Mouse (Mus musculus): Measurements from ENCODE around the gene Myo1e. TPM values are rescaled to one million over a fixed set of nuclear protein-coding genes. Genes with fewer than 3 reads are reported as not detected.

The Myo1e gene
- 15.2 and 16.2 TPM in 2 replicates for polyA plus RNA-seq (2015; fragmentation: Nextera tagmentation; extraction: Ambion mirVana)

GRCm38 (mm10) chr9:70207151-70207831 is at the start of gene Myo1e:
Myo1e (plus strand) TSS chr9:70207350.
- peak within 1 kb of the TSS; percentile 76 for H3K27ac ChIP-seq (ENCODE audit: low read depth, low read length)
- no peak for TF ChIP-seq CTCF (IDR thresholded peaks at IDR 0.05; ENCODE audit: low read depth)
- H3K4me2 ChIP-seq (replicated peaks; ENCODE audit: low read depth), result peak within 1 kb of the TSS; percentile 91
- H3K9ac ChIP-seq (ENCODE audit: low read depth, low read length), result peak within 1 kb of the TSS; percentile 70
- no peaks in the 10 kb centered on the region for H3K9me3 ChIP-seq (ENCODE audit: control insufficient read depth)
- no peaks in the 10 kb centered on the region; the same call in 1 of the 2 replicates for H3K36me3 ChIP-seq (ENCODE audit: control insufficient read depth, insufficient read depth)
- H3K27me3 ChIP-seq (replicated peaks; ENCODE audit: control insufficient read depth, insufficient read depth, low read length), result no peaks in the 10 kb centered on the region
- under 1% methylated on average over 43 of the region's 43 CpGs for WGBS
- ATAC-seq, result peak; percentile 83
- peaks cover 6% of the 10 kb centered on the region; the same call in 1 of the 2 replicates for H3K4me1 ChIP-seq (replicated peaks; ENCODE audit: control insufficient read depth, insufficient read depth, low read length)
- peak within 1 kb of the TSS; percentile 68 for H3K4me3 ChIP-seq (ENCODE audit: low read depth, low read length)

GRCm38 (mm10) chr9:70160071-70160470 is 47.1 kb upstream of the Myo1e start:
- H3K27ac ChIP-seq (ENCODE audit: low read depth, low read length), result no peak overlapping the region
- no peaks in the 10 kb centered on the region for H3K9me3 ChIP-seq (ENCODE audit: control insufficient read depth)
- no peaks in the 10 kb centered on the region for H3K36me3 ChIP-seq (ENCODE audit: control insufficient read depth, insufficient read depth)
- H3K9ac ChIP-seq (ENCODE audit: low read depth, low read length), result no peak overlapping the region
- H3K4me3 ChIP-seq (ENCODE audit: low read depth, low read length), result no peak overlapping the region
- H3K27me3 ChIP-seq (replicated peaks; ENCODE audit: control insufficient read depth, insufficient read depth, low read length), result no peaks in the 10 kb centered on the region
- TF ChIP-seq CTCF (IDR thresholded peaks at IDR 0.05; ENCODE audit: low read depth), result no peak
- no peak overlapping the region for H3K4me2 ChIP-seq (replicated peaks; ENCODE audit: low read depth)
- H3K4me1 ChIP-seq (replicated peaks; ENCODE audit: control insufficient read depth, insufficient read depth, low read length), result no peaks in the 10 kb centered on the region
- WGBS, result 68% methylated on average over 10 of the region's 10 CpGs
- no peak for ATAC-seq

- ATAC-seq, result no peak
- TF ChIP-seq CTCF (IDR thresholded peaks at IDR 0.05; ENCODE audit: low read depth), result peak; percentile 62
- Histone ChIP-seq H3K4me3 (ENCODE audit: low read depth, low read length) (no peak overlapping the region), H3K9me3 (ENCODE audit: control insufficient read depth) (no peaks in the 10 kb centered on the region), H3K27ac (ENCODE audit: low read depth, low read length) (no peak overlapping the region), H3K4me2 (replicated peaks; ENCODE audit: low read depth) (no peak overlapping the region), H3K27me3 (replicated peaks; ENCODE audit: control insufficient read depth, insufficient read depth, low read length) (no peaks in the 10 kb centered on the region), H3K36me3 (ENCODE audit: control insufficient read depth, insufficient read depth) (no peaks in the 10 kb centered on the region), H3K9ac (ENCODE audit: low read depth, low read length) (no peak overlapping the region), H3K4me1 (replicated peaks; ENCODE audit: control insufficient read depth, insufficient read depth, low read length) (no peaks in the 10 kb centered on the region)
- WGBS, result 78% methylated on average over 7 of the region's 7 CpGs
Observed at GRCm38 (mm10) chr9:70168973-70169372, 38.2 kb upstream of the Myo1e start.

- Histone ChIP-seq H3K9me3 (ENCODE audit: control insufficient read depth) (no peaks in the 10 kb centered on the region), H3K9ac (ENCODE audit: low read depth, low read length) (no peak overlapping the region), H3K4me2 (replicated peaks; ENCODE audit: low read depth) (no peak overlapping the region), H3K36me3 (ENCODE audit: control insufficient read depth, insufficient read depth) (no peaks in the 10 kb centered on the region), H3K4me1 (replicated peaks; ENCODE audit: control insufficient read depth, insufficient read depth, low read length) (no peaks in the 10 kb centered on the region), H3K27me3 (replicated peaks; ENCODE audit: control insufficient read depth, insufficient read depth, low read length) (no peaks in the 10 kb centered on the region), H3K4me3 (ENCODE audit: low read depth, low read length) (no peak overlapping the region), H3K27ac (ENCODE audit: low read depth, low read length) (no peak overlapping the region)
- 72% methylated on average over 4 of the region's 4 CpGs for WGBS
- no peak for TF ChIP-seq CTCF (IDR thresholded peaks at IDR 0.05; ENCODE audit: low read depth)
- ATAC-seq, result no peak
Observed at GRCm38 (mm10) chr9:70174291-70174848, 32.8 kb upstream of the Myo1e start.

GRCm38 (mm10) chr9:70174896-70175295 is 32.3 kb upstream of the Myo1e start:
- no peak for TF ChIP-seq CTCF (IDR thresholded peaks at IDR 0.05; ENCODE audit: low read depth)
- no peaks in the 10 kb centered on the region for H3K27me3 ChIP-seq (replicated peaks; ENCODE audit: control insufficient read depth, insufficient read depth, low read length)
- H3K9ac ChIP-seq (ENCODE audit: low read depth, low read length), result no peak overlapping the region
- H3K36me3 ChIP-seq (ENCODE audit: control insufficient read depth, insufficient read depth), result no peaks in the 10 kb centered on the region
- no peaks in the 10 kb centered on the region for H3K9me3 ChIP-seq (ENCODE audit: control insufficient read depth)
- no peak overlapping the region for H3K4me2 ChIP-seq (replicated peaks; ENCODE audit: low read depth)
- H3K27ac ChIP-seq (ENCODE audit: low read depth, low read length), result no peak overlapping the region
- WGBS, result 44% methylated on average over 6 of the region's 6 CpGs
- no peak for ATAC-seq
- no peaks in the 10 kb centered on the region for H3K4me1 ChIP-seq (replicated peaks; ENCODE audit: control insufficient read depth, insufficient read depth, low read length)
- H3K4me3 ChIP-seq (ENCODE audit: low read depth, low read length), result no peak overlapping the region

GRCm38 (mm10) chr9:70176291-70176690 is 30.9 kb upstream of the Myo1e start:
- WGBS, result 75% methylated on average over 3 of the region's 3 CpGs
- H3K27me3 ChIP-seq (replicated peaks; ENCODE audit: control insufficient read depth, insufficient read depth, low read length), result no peaks in the 10 kb centered on the region
- no peaks in the 10 kb centered on the region for H3K36me3 ChIP-seq (ENCODE audit: control insufficient read depth, insufficient read depth)
- no peak overlapping the region for H3K27ac ChIP-seq (ENCODE audit: low read depth, low read length)
- no peak for TF ChIP-seq CTCF (IDR thresholded peaks at IDR 0.05; ENCODE audit: low read depth)
- H3K9ac ChIP-seq (ENCODE audit: low read depth, low read length), result no peak overlapping the region
- H3K4me3 ChIP-seq (ENCODE audit: low read depth, low read length), result no peak overlapping the region
- no peaks in the 10 kb centered on the region for H3K4me1 ChIP-seq (replicated peaks; ENCODE audit: control insufficient read depth, insufficient read depth, low read length)
- ATAC-seq, result no peak
- no peak overlapping the region for H3K4me2 ChIP-seq (replicated peaks; ENCODE audit: low read depth)
- H3K9me3 ChIP-seq (ENCODE audit: control insufficient read depth), result no peaks in the 10 kb centered on the region
